Mouse (Mus musculus) stomach, postnatal 0 days (tissue): ENCODE measurements around the gene Wdpcp.

Experiments
- CTCF ChIP-seq: IDR thresholded peaks from 2 replicates; pipeline ENCODE4 v1.5.1; 2016; ENCODE audit warnings: antibody characterized with exemption, low read depth, mild to moderate bottlenecking, moderate library complexity
- EP300 ChIP-seq: optimal IDR thresholded peaks from 2 replicates; pipeline ENCODE3; 2016; ENCODE audit warnings: antibody characterized with exemption

DNA sequence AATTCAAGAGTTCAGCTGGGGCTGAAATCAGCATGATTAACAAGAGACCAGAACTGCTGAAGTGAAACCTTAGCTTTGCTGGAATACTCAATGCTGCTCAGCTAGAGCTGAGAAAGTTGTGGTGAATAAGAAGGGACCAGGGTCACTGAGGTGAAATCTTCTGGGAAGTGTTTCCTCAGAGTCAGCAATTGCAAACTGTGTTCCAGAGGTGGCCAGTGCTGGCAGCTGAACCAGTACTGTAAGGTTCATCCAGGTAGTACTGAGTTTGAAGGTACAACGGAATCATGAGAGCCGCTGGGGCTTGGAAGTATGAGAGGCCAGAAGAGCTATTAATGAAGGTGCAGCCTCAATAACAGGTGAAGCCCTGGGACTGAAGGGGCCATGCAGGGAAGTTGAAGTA, 31.4 kb upstream of the Wdpcp start:
- TF ChIP-seq CTCF, result no peak
- TF ChIP-seq EP300, result no peak
